Mouse (Mus musculus) frontal cortex, postnatal 14 days (tissue): Measurements from ENCODE around the gene Gm17581.
"Not testable (repeated sequence)": the region's sequence is repeated elsewhere in the genome, so short reads cannot be mapped to it uniquely, and the experiment has no call there.

Experiments used
- DNase-seq, 2 experiments: peaks; one replicate each; pipeline ENCODE4 v3.0.0; 2022; ENCODE audit warnings: low spot score in 2 of 2

Gm17581 gene

DNA sequence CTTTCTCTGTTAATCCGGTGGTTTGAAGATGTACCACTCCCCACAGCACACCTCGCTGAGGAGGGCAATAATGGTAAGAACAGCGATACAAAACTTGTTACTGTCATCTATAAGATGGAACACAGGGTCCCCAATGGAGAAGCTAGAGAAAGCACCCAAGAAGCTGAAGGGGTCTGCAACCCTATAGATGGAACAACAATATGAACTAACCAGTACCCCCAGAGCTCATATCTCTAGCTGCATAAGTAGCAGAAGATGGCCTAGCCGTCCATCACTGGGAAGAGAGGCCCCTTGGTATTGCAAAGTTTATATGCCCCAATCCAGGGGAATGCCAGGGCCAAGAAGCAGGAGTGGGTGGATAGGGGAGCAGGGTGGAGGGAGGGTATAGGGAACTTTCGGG is at the start of gene Gm17581:
Gene Gm17581 (minus strand): TSS at position 101 of the 400 bp plus-strand sequence.
- not testable (repeated sequence) for DNase-seq

DNA sequence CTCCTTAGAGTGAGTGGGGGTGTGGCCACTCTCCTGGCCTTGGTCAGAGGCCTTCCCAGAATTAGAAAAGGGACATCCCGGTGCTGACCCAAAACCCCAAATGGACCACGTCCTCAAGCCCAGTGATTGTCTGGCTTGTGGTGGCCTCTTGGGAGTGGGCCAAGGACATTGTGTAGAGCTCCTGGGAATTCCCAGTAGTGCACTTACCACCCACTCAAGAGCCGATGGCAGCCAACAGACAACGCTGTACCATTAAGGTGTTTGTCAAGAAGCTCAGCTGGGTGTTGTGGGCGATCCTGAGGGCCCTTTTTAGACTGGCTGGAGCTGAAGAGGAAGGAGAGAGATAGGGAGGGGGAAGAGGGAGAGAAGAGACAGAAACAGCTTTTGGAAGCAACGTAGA is 48.9 kb upstream of the Gm17581 start:
- no peak for DNase-seq

- no peak for DNase-seq
Observed at GRCm38 (mm10) chr2:155779506-155779905, 43.8 kb upstream of the Gm17581 start.

DNA sequence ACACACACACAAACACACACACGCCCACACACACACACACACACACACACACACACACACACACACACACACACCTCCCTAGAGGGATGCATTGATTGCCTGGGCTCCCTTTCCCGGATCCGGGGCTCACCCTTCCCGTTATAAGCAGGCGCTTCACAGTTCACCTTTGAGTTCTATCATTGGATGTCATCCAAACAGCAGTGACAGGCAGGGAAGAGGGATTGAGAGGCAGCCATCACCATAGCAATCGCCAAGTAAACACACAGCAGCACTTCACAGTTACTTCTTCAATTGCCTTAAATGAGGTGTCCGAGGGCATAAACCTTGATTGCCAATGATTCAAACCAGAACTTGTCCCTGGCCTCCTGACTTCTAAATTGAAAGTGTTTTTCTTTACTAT is 43.4 kb upstream of the Gm17581 start:
- DNase-seq = no peak

DNA sequence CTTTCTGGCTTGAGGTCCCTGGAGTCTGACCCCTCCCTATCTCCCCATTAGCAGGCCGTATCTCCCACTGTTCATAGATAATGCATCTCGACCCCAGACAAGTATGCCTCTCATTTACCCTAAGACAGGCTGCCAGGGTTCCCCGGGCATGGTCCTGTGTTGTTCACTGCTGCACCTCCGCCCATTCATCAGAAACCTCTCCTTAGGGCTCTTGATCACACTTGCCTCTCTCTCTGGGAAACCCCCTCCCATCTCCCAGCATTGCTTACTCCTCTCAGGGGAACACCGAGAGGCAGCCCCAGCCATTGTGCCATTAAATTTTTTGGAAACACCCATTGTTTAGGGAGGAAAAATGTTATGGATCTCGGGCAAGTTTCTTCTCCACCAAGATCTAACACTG is 42.3 kb upstream of the Gm17581 start:
- DNase-seq = no peak

GRCm38 (mm10) chr2:155777688-155777985 is 42.0 kb upstream of the Gm17581 start:
- DNase-seq = no peak

- no peak for DNase-seq
Observed at GRCm38 (mm10) chr2:155776824-155777687, 41.4 kb upstream of the Gm17581 start.

DNA sequence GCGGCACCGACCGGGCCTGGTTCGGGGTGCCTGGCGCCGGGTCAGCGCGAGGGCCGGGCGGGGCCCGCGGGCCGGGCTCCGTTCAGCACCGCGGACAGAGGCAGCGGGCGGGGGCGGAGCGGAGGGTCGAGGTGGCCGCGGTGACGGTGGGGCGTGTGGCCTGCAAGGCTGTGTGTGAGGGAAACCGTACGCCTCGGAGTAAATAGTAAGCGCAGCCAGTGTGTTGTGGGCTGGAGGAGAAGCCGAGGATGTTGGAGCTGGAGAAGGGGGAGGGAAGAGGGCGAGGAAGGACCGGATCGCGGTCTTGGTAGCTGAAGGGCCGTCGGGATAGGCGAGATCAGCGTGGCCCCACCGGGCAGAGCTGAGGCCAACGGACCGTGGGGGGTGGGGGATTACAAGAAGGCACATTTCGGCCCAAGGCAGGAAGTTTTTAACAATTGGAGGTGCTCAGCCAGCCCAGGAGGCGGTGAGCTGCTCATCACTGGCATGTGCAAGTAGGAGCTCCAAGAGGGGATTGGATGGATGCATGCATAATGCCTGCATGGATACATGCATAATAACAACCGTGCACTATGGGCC is 40.1 kb upstream of the Gm17581 start:
- peak; percentile 17 to 30 for DNase-seq

- no peak for DNase-seq
Observed at GRCm38 (mm10) chr2:155774927-155775684, 39.4 kb upstream of the Gm17581 start, which contains the start of gene Mmp24. TSS of gene Mmp24 (plus strand) at chr2:155775342.

- no peak for DNase-seq
Observed at GRCm38 (mm10) chr2:155774261-155774926, 38.7 kb upstream of the Gm17581 start.

DNA sequence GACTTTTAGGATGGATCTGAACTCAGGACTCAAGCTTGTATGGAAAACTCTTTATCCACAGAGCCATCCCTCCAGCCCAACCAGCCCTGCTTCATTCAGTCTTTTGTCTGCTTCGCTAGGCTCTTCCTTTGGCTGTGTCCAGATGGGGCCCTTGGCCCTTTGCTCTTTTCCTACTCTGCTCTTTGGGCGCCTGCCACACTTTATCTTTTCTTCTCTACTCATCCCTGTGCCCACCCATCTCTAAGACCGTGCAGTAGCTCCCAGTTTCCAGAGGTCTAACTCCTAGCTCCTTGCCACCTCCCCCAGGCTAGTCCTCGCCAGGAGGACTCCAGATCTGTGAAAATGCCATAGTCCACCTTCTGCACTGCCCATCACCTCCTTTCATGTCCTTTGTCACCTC is 38.0 kb upstream of the Gm17581 start:
- DNase-seq = no peak

DNA sequence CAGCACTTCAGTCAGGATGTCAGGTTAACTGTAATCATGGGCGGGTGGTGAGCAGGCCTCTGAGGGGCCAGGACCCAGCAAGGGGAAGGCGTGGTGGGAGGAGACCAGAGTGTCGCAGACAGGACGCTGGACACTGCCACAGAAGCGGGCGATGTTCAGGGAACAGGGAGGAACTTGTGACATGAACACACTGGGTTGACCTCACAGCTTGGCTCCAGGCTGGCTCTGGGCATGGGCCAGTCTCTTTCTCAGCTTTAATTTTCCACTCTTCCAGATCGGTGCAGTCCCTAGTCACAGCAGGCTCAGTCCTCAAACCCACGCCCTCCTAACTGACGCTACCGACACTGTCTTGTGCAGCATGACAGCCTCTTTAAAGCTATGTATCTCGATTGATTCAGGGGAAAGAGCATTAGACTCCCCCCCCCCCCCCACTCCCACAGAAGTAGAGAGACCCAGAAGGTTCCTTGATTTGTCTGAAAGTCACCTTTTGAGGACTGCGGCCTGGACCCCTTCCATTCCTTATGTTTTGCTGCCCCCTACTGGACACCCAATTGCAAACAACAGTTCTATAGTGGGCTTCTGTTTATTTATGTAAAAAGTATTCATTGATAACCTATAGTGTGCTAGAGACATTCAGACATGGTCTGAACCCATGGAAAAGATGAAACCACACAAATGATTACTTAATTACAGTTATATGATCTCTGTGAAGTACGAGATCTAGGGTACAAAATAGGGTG is 29.2 kb upstream of the Gm17581 start:
- DNase-seq = peak in 1 of 2 experiments; percentile 44

- no peak for DNase-seq
Observed at GRCm38 (mm10) chr2:155756855-155757566, 21.3 kb upstream of the Gm17581 start.

DNA sequence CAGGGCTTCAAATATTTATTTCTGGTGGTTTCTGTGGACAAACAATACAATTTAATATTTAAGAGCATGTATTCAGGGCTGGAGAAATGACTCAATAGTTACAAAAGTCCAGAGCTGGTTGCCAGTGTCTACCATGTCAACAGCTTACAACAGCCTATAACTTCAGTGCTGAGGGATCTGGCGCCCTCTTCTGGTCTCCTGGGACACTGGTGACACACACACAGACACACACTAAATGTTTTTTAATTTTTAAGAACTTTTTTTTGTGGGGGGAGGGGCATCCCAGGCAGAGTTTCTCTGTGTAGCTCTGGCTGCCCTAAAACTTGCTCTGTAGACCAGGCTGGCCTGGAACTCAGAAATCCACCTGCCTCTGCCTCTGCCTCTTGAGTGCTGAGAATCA is 20.1 kb upstream of the Gm17581 start:
- no peak for DNase-seq

DNA sequence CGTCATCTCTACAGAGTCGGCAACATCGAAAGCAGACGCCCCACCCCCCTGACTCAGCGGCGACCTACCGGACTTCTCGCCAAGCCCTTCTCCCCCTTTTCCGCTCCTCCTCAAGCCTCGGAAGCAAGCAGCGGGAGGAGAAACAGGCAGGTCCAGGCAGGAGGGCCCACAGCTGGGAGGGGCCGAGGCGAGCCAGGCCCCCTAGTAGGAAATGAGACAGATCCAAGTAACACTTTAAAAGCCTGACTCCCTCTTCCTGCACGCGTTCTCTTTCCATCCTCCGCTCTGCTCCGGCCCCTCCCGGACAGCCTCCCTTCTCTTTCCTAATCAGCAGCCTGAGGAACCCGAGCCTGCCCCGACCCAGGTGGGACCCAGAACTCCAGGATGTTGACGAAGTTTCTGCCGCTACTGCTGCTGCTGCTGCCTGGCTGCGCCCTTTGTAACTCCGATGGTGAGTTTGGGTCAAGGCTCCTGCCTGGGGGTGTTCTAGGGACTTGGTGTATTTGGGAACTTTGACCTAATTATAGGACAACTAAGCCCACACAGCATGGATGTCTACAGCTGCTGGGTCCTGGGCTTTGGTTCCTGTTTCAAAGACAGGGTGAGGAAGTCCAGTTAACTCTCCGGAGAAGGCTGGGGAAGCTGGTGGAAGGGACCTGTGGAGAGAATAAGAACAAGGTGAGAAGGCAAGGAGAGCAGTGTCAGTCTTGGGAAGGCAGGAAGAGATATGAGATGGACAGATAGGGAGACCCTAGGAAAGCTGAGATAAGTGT is 15.5 kb upstream of the Gm17581 start, which contains the start of gene Procr:
Gene Procr (plus strand): TSS at position 104 of the 773 bp plus-strand sequence.
- no peak for DNase-seq

DNA sequence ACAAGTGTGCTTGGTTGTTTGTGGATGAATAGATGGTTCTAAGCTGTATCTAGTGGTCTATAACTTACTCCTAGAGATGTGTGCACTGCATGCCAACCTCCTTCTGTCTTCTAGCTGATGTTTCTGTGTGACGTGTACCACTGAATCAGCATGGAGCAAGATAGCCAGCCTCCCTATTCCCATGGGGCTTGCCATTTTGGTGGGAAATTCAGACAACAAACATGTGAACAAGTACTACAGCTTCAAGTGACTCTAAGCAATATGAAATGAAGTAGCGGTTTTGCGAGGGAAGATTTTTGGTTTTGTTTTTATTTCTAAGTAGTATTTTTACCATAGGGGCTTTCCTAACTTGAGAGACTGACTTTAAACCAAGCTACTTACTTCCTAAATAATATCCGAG is 13.7 kb upstream of the Gm17581 start:
- DNase-seq = no peak

- no peak for DNase-seq
Observed at GRCm38 (mm10) chr2:155745487-155745886, 9.8 kb upstream of the Gm17581 start.

DNA sequence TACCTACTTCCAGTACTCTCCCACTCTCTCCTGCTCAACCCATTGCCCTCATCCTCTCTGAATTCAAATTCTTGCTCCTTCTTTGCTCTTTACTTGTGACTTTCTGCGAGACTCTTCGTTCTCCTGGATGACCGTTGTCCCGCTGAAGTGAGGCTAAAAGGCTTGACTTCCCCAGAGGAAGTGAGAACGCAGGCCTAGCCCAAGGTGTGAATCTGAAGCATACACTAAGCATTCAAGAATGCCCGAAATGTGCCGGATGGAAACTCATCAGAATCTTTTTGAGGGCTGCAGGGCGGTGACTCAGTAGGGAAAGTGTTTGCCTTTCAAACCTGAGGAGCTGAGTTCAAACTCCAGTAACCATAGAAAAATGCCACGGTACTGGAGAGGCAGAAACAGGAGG is 7.7 kb upstream of the Gm17581 start:
- no peak for DNase-seq

DNA sequence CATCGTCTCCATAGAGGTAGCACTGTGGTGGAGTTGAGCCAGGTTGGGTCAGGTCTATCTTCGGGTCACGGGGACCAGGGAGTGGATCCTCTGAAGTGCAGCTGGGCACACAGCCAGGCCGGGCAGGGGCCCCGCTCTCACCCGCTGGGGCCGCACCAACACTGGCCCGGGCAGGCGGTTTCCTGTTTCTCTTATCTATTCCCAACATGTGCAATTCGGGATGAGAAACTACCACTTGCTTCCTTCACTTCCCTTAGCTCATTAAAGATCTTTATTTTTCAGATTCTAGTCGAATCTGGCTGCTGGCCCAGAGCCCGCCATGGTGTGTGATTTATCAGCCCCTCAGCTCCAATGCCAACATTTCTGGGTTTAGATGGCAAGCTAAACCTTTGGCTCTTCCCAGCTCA is 7.3 kb upstream of the Gm17581 start:
- no peak for DNase-seq

GRCm38 (mm10) chr2:155742211-155742610 is 6.5 kb upstream of the Gm17581 start:
- no peak for DNase-seq
